Mouse (Mus musculus): ENCODE measurements at regions not wholly inside any gene's neighbourhood (a gene's known extent, or its start where the extent isn't known, plus 50 kb on each side); places are given as distances from the start of the nearest gene placed in this dataset.

DNA sequence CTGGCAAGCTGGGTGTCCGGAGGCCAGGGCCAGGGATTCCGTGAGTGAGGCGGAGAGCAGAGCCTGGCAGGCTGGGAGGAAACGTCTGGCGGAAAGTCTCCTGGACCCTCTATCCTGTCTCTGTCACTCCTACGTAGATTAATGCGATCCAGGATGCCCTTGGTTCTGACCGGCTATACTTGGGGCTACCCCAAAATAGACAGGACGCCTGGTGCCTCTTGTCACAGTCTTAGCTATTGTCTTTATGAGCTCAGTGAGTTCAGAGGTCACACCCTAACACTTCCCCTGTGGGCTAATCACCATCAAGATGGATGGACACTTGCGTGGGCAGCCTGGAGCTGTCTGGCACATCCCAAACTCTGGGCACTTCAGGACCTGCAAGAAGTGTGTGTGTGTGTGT, 258.9 kb downstream of the Dhx35 start:
- 66% methylated on average over 10 of the region's 10 CpGs for WGBS
- no peak overlapping the region for H3K4me2 ChIP-seq (ENCODE audit: low read depth, severe bottlenecking)
- 0 out of 2 replicates have a peak, but pooled peaks have one; percentile 54 for ATAC-seq (ENCODE audit: insufficient number of reproducible peaks, low FRiP score, low TSS enrichment, low read depth)

DNA sequence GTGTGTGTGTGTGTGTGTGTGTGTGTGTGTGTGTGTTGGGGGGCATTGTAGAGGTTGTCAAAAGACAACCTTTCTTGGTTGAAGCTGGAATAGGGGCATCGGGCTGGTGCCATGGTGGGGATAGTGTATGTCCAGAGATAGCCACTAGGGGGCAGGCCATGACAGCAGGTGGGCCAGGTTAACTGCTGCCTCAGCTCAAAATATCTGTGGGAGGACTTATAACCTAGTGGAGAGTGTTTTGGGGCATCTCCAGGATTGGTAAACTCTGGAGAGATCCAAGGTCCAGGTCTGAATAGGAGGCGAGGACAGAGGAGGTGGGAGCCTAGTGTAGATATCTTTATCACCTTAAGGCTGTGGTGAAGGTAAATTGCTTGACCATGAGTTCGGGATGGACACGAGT, 259.3 kb downstream of the Dhx35 start:
- H3K4me3 ChIP-seq (ENCODE audit: low read depth, low read length) = no peak overlapping the region
- no peak overlapping the region for H3K27ac ChIP-seq (replicated peaks; ENCODE audit: low read depth, low read length)
- no peak overlapping the region for H3K9ac ChIP-seq (ENCODE audit: low read length)
- no peak overlapping the region for H3K4me2 ChIP-seq (ENCODE audit: low read depth, severe bottlenecking)
- no peaks in the 10 kb centered on the region for H3K9me3 ChIP-seq (ENCODE audit: control insufficient read depth, low read length)
- H3K4me1 ChIP-seq (ENCODE audit: control insufficient read depth, insufficient read depth, low read length) = 0 out of 2 replicates have a peak, but pooled peaks cover 5% of the 10 kb centered on the region
- H3K36me3 ChIP-seq (ENCODE audit: control insufficient read depth, insufficient read depth, low read length) = no peaks in the 10 kb centered on the region
- WGBS = 66% methylated on average over 4 of the region's 4 CpGs
- DNase-seq (ENCODE audit: low spot score) (peak; percentile 83), ATAC-seq (ENCODE audit: insufficient number of reproducible peaks, low FRiP score, low TSS enrichment, low read depth) (no peak)
- no peaks in the 10 kb centered on the region for H3K27me3 ChIP-seq (ENCODE audit: control insufficient read depth, insufficient read depth, low read length)

More for the DNA sequence above, 258.9 kb downstream of the Dhx35 start:
- Histone ChIP-seq H3K36me3 (ENCODE audit: control insufficient read depth, insufficient read depth, low read length) (no peaks in the 10 kb centered on the region), H3K27ac (replicated peaks; ENCODE audit: low read depth, low read length) (no peak overlapping the region), H3K4me3 (ENCODE audit: low read depth, low read length) (no peak overlapping the region), H3K4me1 (ENCODE audit: control insufficient read depth, insufficient read depth, low read length) (0 out of 2 replicates have a peak, but pooled peaks cover 5% of the 10 kb centered on the region), H3K9me3 (ENCODE audit: control insufficient read depth, low read length) (no peaks in the 10 kb centered on the region), H3K9ac (ENCODE audit: low read length) (no peak overlapping the region), H3K27me3 (ENCODE audit: control insufficient read depth, insufficient read depth, low read length) (no peaks in the 10 kb centered on the region)
- no peak for DNase-seq (ENCODE audit: low spot score)

DNA sequence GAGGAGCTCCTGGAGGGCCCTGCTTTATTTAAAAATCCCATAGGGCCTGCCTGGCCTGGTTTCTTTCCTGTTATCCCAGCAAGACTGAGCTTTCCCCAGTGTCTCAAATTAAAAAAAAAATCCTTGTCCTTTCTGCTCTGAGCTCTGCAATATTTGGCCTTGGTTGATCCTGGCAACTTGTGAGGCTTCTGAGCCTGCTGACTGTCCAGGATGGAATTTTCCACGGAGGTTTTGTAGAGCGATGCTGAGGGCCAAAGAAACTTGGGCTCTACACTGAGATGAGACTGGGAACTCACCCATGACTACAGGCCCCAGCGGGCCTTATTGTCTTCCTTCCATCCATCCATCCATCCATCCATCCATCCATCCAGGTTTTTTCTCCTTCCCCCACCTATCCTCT, 259.8 kb downstream of the Dhx35 start:
- no peak overlapping the region for H3K9ac ChIP-seq (ENCODE audit: low read length)
- H3K4me1 ChIP-seq (ENCODE audit: control insufficient read depth, insufficient read depth, low read length) = 0 out of 2 replicates have a peak, but pooled peaks cover 5% of the 10 kb centered on the region
- H3K36me3 ChIP-seq (ENCODE audit: control insufficient read depth, insufficient read depth, low read length) = no peaks in the 10 kb centered on the region
- ATAC-seq (ENCODE audit: insufficient number of reproducible peaks, low FRiP score, low TSS enrichment, low read depth) (no peak), DNase-seq (ENCODE audit: low spot score) (no peak)
- H3K9me3 ChIP-seq (ENCODE audit: control insufficient read depth, low read length) = no peaks in the 10 kb centered on the region
- H3K4me3 ChIP-seq (ENCODE audit: low read depth, low read length) = no peak overlapping the region
- WGBS = 94% methylated on average over 3 of the region's 3 CpGs
- no peak overlapping the region for H3K4me2 ChIP-seq (ENCODE audit: low read depth, severe bottlenecking)
- no peak overlapping the region for H3K27ac ChIP-seq (replicated peaks; ENCODE audit: low read depth, low read length)
- H3K27me3 ChIP-seq (ENCODE audit: control insufficient read depth, insufficient read depth, low read length) = no peaks in the 10 kb centered on the region

DNA sequence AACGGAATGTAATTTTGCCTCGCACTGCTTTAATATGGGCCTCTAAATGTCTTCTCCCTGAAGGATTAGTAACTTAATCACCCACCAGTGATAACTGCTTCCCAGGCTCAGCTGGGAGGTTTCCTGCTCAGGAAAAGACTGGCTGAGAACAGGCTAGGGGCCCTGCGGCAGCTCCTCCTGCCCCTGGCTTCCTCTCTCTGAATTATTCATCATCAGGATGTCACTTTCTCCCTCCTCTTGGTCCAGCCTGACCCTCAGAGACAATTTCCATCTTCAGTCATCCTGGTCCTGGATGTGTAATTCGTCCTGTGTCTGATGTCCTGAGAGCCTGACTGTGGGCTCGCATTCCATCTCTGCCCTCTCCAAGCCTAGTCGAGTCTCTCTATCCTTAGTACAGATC, 261.2 kb downstream of the Dhx35 start:
- DNase-seq (ENCODE audit: low spot score) = no peak

DNA sequence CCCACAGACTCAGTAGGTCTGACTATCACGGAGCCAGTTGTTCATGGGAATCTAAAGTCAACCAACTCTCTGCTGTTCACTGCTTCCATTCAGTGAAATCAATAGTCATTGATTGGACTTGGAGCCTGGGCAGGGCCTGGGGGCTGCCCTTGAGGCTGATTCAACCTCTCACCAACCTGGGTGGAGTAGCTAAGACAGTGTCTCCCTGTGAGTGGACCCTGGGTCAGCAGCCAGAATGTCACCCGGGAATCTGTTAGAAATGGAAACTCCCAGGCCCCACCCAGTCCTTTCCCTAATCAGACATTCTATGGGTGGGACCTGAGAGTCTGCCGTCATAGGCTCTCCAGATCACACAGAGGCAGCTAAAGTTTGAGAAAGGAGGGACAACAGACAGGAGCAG, 262.4 kb downstream of the Dhx35 start:
- H3K4me1 ChIP-seq (ENCODE audit: control insufficient read depth, insufficient read depth, low read length) = 0 out of 2 replicates have a peak, but pooled peaks cover 5% of the 10 kb centered on the region
- no peak overlapping the region for H3K4me2 ChIP-seq (ENCODE audit: low read depth, severe bottlenecking)
- H3K4me3 ChIP-seq (ENCODE audit: low read depth, low read length) = no peak overlapping the region
- 86% methylated on average over 3 of the region's 3 CpGs for WGBS
- ATAC-seq (ENCODE audit: insufficient number of reproducible peaks, low FRiP score, low TSS enrichment, low read depth) (no peak), DNase-seq (ENCODE audit: low spot score) (no peak)
- H3K27me3 ChIP-seq (ENCODE audit: control insufficient read depth, insufficient read depth, low read length) = no peaks in the 10 kb centered on the region
- no peak overlapping the region for H3K27ac ChIP-seq (replicated peaks; ENCODE audit: low read depth, low read length)
- H3K9ac ChIP-seq (ENCODE audit: low read length) = no peak overlapping the region
- H3K36me3 ChIP-seq (ENCODE audit: control insufficient read depth, insufficient read depth, low read length) = no peaks in the 10 kb centered on the region
- H3K9me3 ChIP-seq (ENCODE audit: control insufficient read depth, low read length) = no peaks in the 10 kb centered on the region

More for the DNA sequence above, 261.2 kb downstream of the Dhx35 start:
- no peak overlapping the region for H3K27ac ChIP-seq (replicated peaks; ENCODE audit: low read depth, low read length)
- H3K9me3 ChIP-seq (ENCODE audit: control insufficient read depth, low read length) = no peaks in the 10 kb centered on the region
- no peaks in the 10 kb centered on the region for H3K36me3 ChIP-seq (ENCODE audit: control insufficient read depth, insufficient read depth, low read length)
- no peak overlapping the region for H3K4me3 ChIP-seq (ENCODE audit: low read depth, low read length)
- H3K27me3 ChIP-seq (ENCODE audit: control insufficient read depth, insufficient read depth, low read length) = no peaks in the 10 kb centered on the region
- H3K9ac ChIP-seq (ENCODE audit: low read length) = no peak overlapping the region
- H3K4me2 ChIP-seq (ENCODE audit: low read depth, severe bottlenecking) = no peak overlapping the region
- WGBS = 43% methylated on average over 6 of the region's 6 CpGs
- no peak for ATAC-seq (ENCODE audit: insufficient number of reproducible peaks, low FRiP score, low TSS enrichment, low read depth)
- H3K4me1 ChIP-seq (ENCODE audit: control insufficient read depth, insufficient read depth, low read length) = 0 out of 2 replicates have a peak, but pooled peaks cover 5% of the 10 kb centered on the region

GRCm38 (mm10) chr2:159057506-159057905, 262.9 kb downstream of the Dhx35 start:
- H3K27me3 ChIP-seq (ENCODE audit: control insufficient read depth, insufficient read depth, low read length) = no peaks in the 10 kb centered on the region
- no peaks in the 10 kb centered on the region for H3K36me3 ChIP-seq (ENCODE audit: control insufficient read depth, insufficient read depth, low read length)
- 0 out of 2 replicates have a peak, but pooled peaks cover 5% of the 10 kb centered on the region for H3K4me1 ChIP-seq (ENCODE audit: control insufficient read depth, insufficient read depth, low read length)
- no peak overlapping the region for H3K4me3 ChIP-seq (ENCODE audit: low read depth, low read length)
- no peaks in the 10 kb centered on the region for H3K9me3 ChIP-seq (ENCODE audit: control insufficient read depth, low read length)
- H3K4me2 ChIP-seq (ENCODE audit: low read depth, severe bottlenecking) = no peak overlapping the region
- H3K27ac ChIP-seq (replicated peaks; ENCODE audit: low read depth, low read length) = no peak overlapping the region
- no peak for ATAC-seq (ENCODE audit: insufficient number of reproducible peaks, low FRiP score, low TSS enrichment, low read depth)
- no peak for DNase-seq (ENCODE audit: low spot score)
- 76% methylated on average over 5 of the region's 5 CpGs for WGBS
- no peak overlapping the region for H3K9ac ChIP-seq (ENCODE audit: low read length)

GRCm38 (mm10) chr2:159062266-159062665, 267.7 kb downstream of the Dhx35 start:
- H3K4me1 ChIP-seq (ENCODE audit: control insufficient read depth, insufficient read depth, low read length) = no peaks in the 10 kb centered on the region
- no peak overlapping the region for H3K27ac ChIP-seq (replicated peaks; ENCODE audit: low read depth, low read length)
- no peak overlapping the region for H3K9ac ChIP-seq (ENCODE audit: low read length)
- 89% methylated on average over 2 of the region's 2 CpGs for WGBS
- 0 out of 2 replicates have a peak, but pooled peaks cover 9% of the 10 kb centered on the region for H3K27me3 ChIP-seq (ENCODE audit: control insufficient read depth, insufficient read depth, low read length)
- H3K4me3 ChIP-seq (ENCODE audit: low read depth, low read length) = no peak overlapping the region
- no peak for DNase-seq (ENCODE audit: low spot score)
- H3K4me2 ChIP-seq (ENCODE audit: low read depth, severe bottlenecking) = no peak overlapping the region
- no peaks in the 10 kb centered on the region for H3K36me3 ChIP-seq (ENCODE audit: control insufficient read depth, insufficient read depth, low read length)
- no peak for ATAC-seq (ENCODE audit: insufficient number of reproducible peaks, low FRiP score, low TSS enrichment, low read depth)
- H3K9me3 ChIP-seq (ENCODE audit: control insufficient read depth, low read length) = no peaks in the 10 kb centered on the region

DNA sequence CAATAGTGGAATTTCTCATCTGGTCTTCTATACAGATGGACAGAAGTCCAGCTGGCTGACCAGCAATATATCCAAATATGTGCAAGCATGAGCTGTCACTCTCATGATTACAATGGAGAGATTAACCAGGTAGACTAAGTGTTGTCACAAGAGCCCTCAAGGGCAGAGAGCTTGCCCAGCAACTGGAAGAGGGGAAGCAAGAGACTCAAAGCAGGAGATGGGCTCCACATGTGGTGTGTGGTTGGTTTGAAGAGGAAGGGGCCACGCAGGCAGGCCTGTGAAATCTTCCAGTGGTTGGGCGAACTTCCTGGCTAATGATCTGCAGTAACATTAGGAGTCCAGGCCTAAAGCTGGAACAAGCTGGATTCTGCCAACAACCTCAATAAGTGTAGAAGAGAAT, 268.1 kb downstream of the Dhx35 start:
- Histone ChIP-seq H3K4me3 (ENCODE audit: low read depth, low read length) (no peak overlapping the region), H3K9ac (ENCODE audit: low read length) (no peak overlapping the region), H3K36me3 (ENCODE audit: control insufficient read depth, insufficient read depth, low read length) (no peaks in the 10 kb centered on the region), H3K27me3 (ENCODE audit: control insufficient read depth, insufficient read depth, low read length) (0 out of 2 replicates have a peak, but pooled peaks cover 9% of the 10 kb centered on the region), H3K4me2 (ENCODE audit: low read depth, severe bottlenecking) (no peak overlapping the region), H3K4me1 (ENCODE audit: control insufficient read depth, insufficient read depth, low read length) (no peaks in the 10 kb centered on the region), H3K27ac (replicated peaks; ENCODE audit: low read depth, low read length) (no peak overlapping the region), H3K9me3 (ENCODE audit: control insufficient read depth, low read length) (no peaks in the 10 kb centered on the region)
- 81% methylated on average over 2 of the region's 2 CpGs for WGBS
- ATAC-seq (ENCODE audit: insufficient number of reproducible peaks, low FRiP score, low TSS enrichment, low read depth) (no peak), DNase-seq (ENCODE audit: low spot score) (no peak)

DNA sequence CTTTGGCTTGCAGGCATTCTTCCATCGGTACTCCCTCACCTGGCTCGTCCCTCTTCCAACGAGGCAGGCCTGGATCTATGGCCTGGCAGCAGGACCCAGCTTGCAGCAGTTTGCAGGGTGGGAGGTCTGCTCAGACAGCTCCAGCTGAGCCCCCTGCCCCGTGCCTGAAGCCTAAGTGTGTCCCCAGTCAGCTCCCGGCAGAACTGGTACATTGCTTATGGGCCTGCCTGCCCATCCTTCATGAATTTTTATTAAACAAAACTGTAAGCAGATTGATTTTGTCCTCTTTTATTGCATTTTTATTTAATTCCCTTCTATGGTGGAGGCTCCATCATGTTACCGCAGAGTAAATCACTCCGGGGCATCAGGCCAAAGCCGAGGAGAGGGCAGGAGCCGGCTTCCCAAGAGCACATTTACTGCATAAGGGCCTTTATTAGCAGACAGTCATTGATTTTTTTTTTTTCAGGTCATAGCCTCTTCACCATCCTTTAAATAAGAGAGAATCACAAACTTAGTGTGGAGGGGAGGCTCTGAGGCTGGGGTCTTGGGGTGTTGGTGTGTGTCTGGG, 269.9 kb downstream of the Dhx35 start:
- no peak for ATAC-seq (ENCODE audit: insufficient number of reproducible peaks, low FRiP score, low TSS enrichment, low read depth)
- H3K9ac ChIP-seq (ENCODE audit: low read length) = no peak overlapping the region
- DNase-seq (ENCODE audit: low spot score) = no peak
- H3K27me3 ChIP-seq (ENCODE audit: control insufficient read depth, insufficient read depth, low read length) = 0 out of 2 replicates have a peak, but pooled peaks cover 9% of the 10 kb centered on the region
- no peak overlapping the region for H3K4me2 ChIP-seq (ENCODE audit: low read depth, severe bottlenecking)
- peaks cover 5% of the 10 kb centered on the region; the same call in 1 of the 2 replicates for H3K4me1 ChIP-seq (ENCODE audit: control insufficient read depth, insufficient read depth, low read length)
- H3K4me3 ChIP-seq (ENCODE audit: low read depth, low read length) = no peak overlapping the region
- no peak overlapping the region for H3K27ac ChIP-seq (replicated peaks; ENCODE audit: low read depth, low read length)
- WGBS = 69% methylated on average over 9 of the region's 9 CpGs
- no peaks in the 10 kb centered on the region for H3K36me3 ChIP-seq (ENCODE audit: control insufficient read depth, insufficient read depth, low read length)
- H3K9me3 ChIP-seq (ENCODE audit: control insufficient read depth, low read length) = no peaks in the 10 kb centered on the region
